Mouse (Mus musculus): ENCODE data around the gene Bckdha. TPM values are rescaled to one million over a fixed set of nuclear protein-coding genes. Genes with fewer than 3 reads are reported as not detected.

Bckdha gene
- polyA plus RNA-seq, 1 experiment from 2014 or later = 55.5 TPM

DNA sequence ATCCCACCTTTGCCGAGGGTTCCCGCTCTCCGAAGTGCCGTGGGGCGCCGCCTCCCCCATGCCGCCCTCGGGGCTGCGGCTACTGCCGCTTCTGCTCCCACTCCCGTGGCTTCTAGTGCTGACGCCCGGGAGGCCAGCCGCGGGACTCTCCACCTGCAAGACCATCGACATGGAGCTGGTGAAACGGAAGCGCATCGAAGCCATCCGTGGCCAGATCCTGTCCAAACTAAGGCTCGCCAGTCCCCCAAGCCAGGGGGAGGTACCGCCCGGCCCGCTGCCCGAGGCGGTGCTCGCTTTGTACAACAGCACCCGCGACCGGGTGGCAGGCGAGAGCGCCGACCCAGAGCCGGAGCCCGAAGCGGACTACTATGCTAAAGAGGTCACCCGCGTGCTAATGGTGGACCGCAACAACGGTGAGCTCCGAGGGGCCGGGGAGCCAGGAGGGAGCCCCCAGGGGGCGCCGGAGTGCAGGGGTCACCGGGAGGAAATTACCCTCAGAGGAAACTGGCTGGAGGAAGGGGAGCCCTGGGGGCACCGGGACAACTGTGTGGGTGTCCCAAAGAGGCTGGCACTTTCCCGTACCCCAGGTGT lies 29.1 kb upstream of the Bckdha start:
- no peak for ATAC-seq (ENCODE audit: insufficient number of reproducible peaks, insufficient read depth, low FRiP score, low read depth)
- Histone ChIP-seq H3K4me2 (ENCODE audit: low read length) (peak overlapping the region; percentile 98), H3K4me3 (ENCODE audit: control insufficient read depth in 1 of 2, insufficient read depth in 1 of 2, low read depth in 1 of 2, low read length in 2 of 2) (peak overlapping the region; percentile 67 to 73), H3K4me1 (ENCODE audit: control insufficient read depth in 2 of 2, insufficient read depth in 2 of 2, low read length in 2 of 2) (peaks cover 9 to 13% of the 10 kb centered on the region in 2 experiments), H3K27ac (replicated peaks in 1 of 2; ENCODE audit: control insufficient read depth in 1 of 2, insufficient read depth in 1 of 2, low read depth in 2 of 2, low read length in 2 of 2) (peak overlapping the region; percentile 52 to 80; a peak in 3 of 4 replicates), H3K36me3 (ENCODE audit: control insufficient read depth, insufficient read depth, low read length) (no peaks in the 10 kb centered on the region), H3K9me3 (ENCODE audit: control insufficient read depth, low read length) (no peaks in the 10 kb centered on the region), H3K9ac (ENCODE audit: low read length) (peak overlapping the region; percentile 76), H3K27me3 (ENCODE audit: control insufficient read depth, insufficient read depth, low read length) (no peaks in the 10 kb centered on the region)
- under 1% methylated on average over 46 of the region's 47 CpGs for WGBS

DNA sequence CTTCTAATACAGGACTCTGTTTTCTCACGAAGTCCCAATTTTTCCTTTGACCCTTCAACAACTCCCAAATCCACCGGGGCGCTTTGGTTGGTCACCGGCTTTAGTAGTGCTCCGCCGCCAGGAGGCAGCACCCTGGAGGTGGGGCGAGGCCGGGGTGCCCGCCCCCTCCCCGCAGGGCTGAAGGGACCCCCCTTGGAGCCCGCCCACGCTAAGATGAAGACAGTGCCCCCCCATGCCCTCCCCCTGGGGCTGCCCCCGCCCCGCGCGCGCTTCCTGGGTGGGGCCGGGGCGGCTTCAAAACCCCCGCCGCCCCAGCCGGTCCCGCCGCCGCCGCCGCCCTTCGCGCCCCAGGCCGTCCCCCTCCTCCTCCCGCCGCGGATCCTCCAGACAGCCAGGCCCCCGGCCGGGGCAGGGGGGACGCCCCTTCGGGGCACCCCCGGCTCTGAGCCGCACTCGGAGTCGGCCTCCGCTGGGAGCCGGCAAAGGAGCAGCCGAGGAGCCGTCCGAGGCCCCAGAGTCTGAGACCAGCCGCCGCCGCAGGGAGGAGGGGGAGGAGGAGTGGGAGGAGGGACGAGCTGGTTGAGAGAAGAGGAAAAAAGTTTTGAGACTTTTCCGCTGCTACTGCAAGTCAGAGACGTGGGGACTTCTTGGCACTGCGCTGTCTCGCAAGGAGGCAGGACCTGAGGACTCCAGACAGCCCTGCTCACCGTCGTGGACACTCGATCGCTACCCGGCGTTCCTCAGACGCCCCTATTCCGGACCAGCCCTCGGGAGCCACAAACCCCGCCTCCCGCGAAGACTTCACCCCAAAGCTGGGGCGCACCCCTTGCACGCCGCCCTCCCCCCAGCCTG lies 28.1 kb upstream of the Bckdha start, which contains the start of gene Tgfb1:
Gene Tgfb1 (plus strand): TSS at position 323 of the 852 bp plus-strand sequence.
- H3K36me3 ChIP-seq (ENCODE audit: control insufficient read depth, insufficient read depth, low read length) = no peaks in the 10 kb centered on the region
- H3K27me3 ChIP-seq (ENCODE audit: control insufficient read depth, insufficient read depth, low read length) = no peaks in the 10 kb centered on the region
- WGBS = under 1% methylated on average over 49 of the region's 69 CpGs
- no peaks in the 10 kb centered on the region for H3K9me3 ChIP-seq (ENCODE audit: control insufficient read depth, low read length)
- peaks cover 9 to 13% of the 10 kb centered on the region in 2 experiments for H3K4me1 ChIP-seq (ENCODE audit: control insufficient read depth in 2 of 2, insufficient read depth in 2 of 2, low read length in 2 of 2)
- ATAC-seq (ENCODE audit: insufficient number of reproducible peaks, insufficient read depth, low FRiP score, low read depth) = peak; percentile 28
- peak within 1 kb of the TSS; percentile 98 for H3K4me2 ChIP-seq (ENCODE audit: low read length)
- H3K27ac ChIP-seq (replicated peaks in 1 of 2; ENCODE audit: control insufficient read depth in 1 of 2, insufficient read depth in 1 of 2, low read depth in 2 of 2, low read length in 2 of 2) = peak within 1 kb of the TSS; percentile 52 to 80; a peak in 3 of 4 replicates
- peak within 1 kb of the TSS; percentile 76 for H3K9ac ChIP-seq (ENCODE audit: low read length)
- H3K4me3 ChIP-seq (ENCODE audit: control insufficient read depth in 1 of 2, insufficient read depth in 1 of 2, low read depth in 1 of 2, low read length in 2 of 2) = peak within 1 kb of the TSS; percentile 67 to 73

DNA sequence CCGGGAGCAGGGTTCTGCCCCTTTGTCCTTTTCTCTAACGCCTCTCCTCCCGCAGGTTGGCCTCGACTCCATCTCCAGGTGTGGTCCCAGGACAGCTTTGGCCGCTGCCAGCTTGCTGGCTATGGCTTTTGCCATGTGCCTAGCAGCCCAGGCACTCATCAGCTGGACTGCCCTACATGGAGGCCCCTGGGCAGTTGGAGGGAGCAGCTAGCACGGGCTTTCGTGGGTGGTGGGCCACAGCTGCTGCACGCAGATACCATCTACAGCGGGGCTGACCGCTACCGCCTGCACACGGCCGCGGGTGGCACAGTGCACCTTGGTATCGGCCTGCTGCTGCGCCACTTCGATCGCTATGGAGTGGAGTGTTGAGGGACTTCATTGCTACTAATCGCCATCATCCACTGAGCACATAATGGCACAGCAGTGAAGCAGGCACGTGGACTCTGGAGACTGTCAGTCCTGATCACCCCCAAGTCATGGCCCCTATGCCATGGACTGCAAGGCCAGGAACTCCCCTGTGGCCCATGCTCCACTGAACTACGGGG lies 27.2 kb upstream of the Bckdha start:
- no peak for ATAC-seq (ENCODE audit: insufficient number of reproducible peaks, insufficient read depth, low FRiP score, low read depth)
- Histone ChIP-seq H3K27ac (replicated peaks in 1 of 2; ENCODE audit: control insufficient read depth in 1 of 2, insufficient read depth in 1 of 2, low read depth in 2 of 2, low read length in 2 of 2) (no peak overlapping the region), H3K4me2 (ENCODE audit: low read length) (peak overlapping the region; percentile 98), H3K9me3 (ENCODE audit: control insufficient read depth, low read length) (no peaks in the 10 kb centered on the region), H3K27me3 (ENCODE audit: control insufficient read depth, insufficient read depth, low read length) (no peaks in the 10 kb centered on the region), H3K4me1 (ENCODE audit: control insufficient read depth in 2 of 2, insufficient read depth in 2 of 2, low read length in 2 of 2) (peaks cover 11 to 19% of the 10 kb centered on the region in 2 experiments), H3K9ac (ENCODE audit: low read length) (no peak overlapping the region), H3K4me3 (ENCODE audit: control insufficient read depth in 1 of 2, insufficient read depth in 1 of 2, low read depth in 1 of 2, low read length in 2 of 2) (peak overlapping the region; percentile 67 to 73; a peak in 3 of 4 replicates), H3K36me3 (ENCODE audit: control insufficient read depth, insufficient read depth, low read length) (no peaks in the 10 kb centered on the region)
- 69% methylated on average over 21 of the region's 21 CpGs for WGBS

DNA sequence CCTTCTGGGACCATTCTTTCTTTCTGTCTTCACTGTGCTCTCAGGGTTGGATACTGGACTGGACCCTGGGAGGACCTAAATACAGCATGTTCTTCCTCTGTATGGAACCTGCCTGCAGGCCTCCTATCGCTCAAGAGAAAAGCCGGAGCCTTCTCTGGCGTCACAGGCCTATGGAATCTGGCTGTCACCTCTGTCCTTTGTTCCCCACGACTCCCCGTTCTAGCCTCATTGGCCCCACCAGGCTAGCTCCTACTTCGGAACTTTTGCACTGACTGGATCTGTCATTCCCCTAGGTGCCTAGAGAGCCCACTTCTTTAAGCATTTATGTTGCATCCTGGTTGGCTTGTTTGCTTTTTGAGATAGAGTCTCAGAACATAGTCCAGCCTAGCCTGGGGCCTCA lies 25.9 kb upstream of the Bckdha start:
- no peaks in the 10 kb centered on the region for H3K9me3 ChIP-seq (ENCODE audit: control insufficient read depth, low read length)
- H3K9ac ChIP-seq (ENCODE audit: low read length) = no peak overlapping the region
- no peaks in the 10 kb centered on the region for H3K36me3 ChIP-seq (ENCODE audit: control insufficient read depth, insufficient read depth, low read length)
- no peak for ATAC-seq (ENCODE audit: insufficient number of reproducible peaks, insufficient read depth, low FRiP score, low read depth)
- no peaks in the 10 kb centered on the region for H3K27me3 ChIP-seq (ENCODE audit: control insufficient read depth, insufficient read depth, low read length)
- no peak overlapping the region for H3K27ac ChIP-seq (replicated peaks in 1 of 2; ENCODE audit: control insufficient read depth in 1 of 2, insufficient read depth in 1 of 2, low read depth in 2 of 2, low read length in 2 of 2)
- peaks cover 11 to 25% of the 10 kb centered on the region in 2 experiments for H3K4me1 ChIP-seq (ENCODE audit: control insufficient read depth in 2 of 2, insufficient read depth in 2 of 2, low read length in 2 of 2)
- H3K4me2 ChIP-seq (ENCODE audit: low read length) = no peak overlapping the region
- WGBS = 82% methylated on average over 6 of the region's 6 CpGs
- H3K4me3 ChIP-seq (ENCODE audit: control insufficient read depth in 1 of 2, insufficient read depth in 1 of 2, low read depth in 1 of 2, low read length in 2 of 2) = no peak overlapping the region

DNA sequence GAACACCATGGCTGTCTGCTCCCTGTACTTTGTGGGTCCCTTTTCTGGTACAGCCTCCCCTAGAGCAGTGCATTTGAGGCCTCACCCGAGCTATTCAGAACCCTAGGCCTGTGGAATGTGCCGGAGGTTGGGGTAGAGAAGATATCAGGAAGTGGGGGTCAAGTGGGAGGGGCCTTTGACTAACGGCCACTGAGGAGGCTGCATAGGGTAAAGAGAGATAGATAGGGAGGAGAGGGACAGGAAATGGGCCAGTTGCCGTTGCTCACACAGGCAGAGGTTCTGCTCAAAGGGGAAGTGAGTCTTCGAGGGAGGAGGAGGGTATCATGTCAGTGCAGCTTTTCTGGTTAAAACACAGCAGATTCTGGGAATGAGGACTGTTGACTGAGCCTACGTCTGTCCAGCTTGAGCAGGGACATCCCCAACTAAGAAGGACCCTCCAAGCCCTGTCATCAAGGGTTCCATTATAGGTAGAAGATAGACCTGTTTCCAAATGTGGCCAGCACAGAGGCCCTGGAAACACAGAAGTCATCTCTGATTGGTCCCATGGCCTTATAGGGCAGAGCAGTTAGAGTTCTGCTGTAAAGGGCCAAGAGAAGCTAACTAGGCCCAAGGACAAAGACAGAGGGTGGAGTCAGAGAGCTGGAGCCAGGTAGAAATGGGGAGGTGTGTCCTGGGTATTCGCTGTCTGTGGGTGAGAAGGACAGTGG lies 24.8 kb upstream of the Bckdha start:
- WGBS = 43% methylated on average over 7 of the region's 7 CpGs
- Histone ChIP-seq H3K4me2 (ENCODE audit: low read length) (no peak overlapping the region), H3K36me3 (ENCODE audit: control insufficient read depth, insufficient read depth, low read length) (no peaks in the 10 kb centered on the region), H3K9ac (ENCODE audit: low read length) (no peak overlapping the region), H3K9me3 (ENCODE audit: control insufficient read depth, low read length) (no peaks in the 10 kb centered on the region), H3K4me3 (ENCODE audit: control insufficient read depth in 1 of 2, insufficient read depth in 1 of 2, low read depth in 1 of 2, low read length in 2 of 2) (no peak overlapping the region), H3K4me1 (ENCODE audit: control insufficient read depth in 2 of 2, insufficient read depth in 2 of 2, low read length in 2 of 2) (peaks cover 11 to 24% of the 10 kb centered on the region in 2 experiments), H3K27me3 (ENCODE audit: control insufficient read depth, insufficient read depth, low read length) (no peaks in the 10 kb centered on the region; the same call in 1 of the 2 replicates), H3K27ac (replicated peaks in 1 of 2; ENCODE audit: control insufficient read depth in 1 of 2, insufficient read depth in 1 of 2, low read depth in 2 of 2, low read length in 2 of 2) (peak overlapping the region in 1 of 2 experiments; percentile 18; a peak in 1 of 4 replicates)
- no peak for ATAC-seq (ENCODE audit: insufficient number of reproducible peaks, insufficient read depth, low FRiP score, low read depth)

DNA sequence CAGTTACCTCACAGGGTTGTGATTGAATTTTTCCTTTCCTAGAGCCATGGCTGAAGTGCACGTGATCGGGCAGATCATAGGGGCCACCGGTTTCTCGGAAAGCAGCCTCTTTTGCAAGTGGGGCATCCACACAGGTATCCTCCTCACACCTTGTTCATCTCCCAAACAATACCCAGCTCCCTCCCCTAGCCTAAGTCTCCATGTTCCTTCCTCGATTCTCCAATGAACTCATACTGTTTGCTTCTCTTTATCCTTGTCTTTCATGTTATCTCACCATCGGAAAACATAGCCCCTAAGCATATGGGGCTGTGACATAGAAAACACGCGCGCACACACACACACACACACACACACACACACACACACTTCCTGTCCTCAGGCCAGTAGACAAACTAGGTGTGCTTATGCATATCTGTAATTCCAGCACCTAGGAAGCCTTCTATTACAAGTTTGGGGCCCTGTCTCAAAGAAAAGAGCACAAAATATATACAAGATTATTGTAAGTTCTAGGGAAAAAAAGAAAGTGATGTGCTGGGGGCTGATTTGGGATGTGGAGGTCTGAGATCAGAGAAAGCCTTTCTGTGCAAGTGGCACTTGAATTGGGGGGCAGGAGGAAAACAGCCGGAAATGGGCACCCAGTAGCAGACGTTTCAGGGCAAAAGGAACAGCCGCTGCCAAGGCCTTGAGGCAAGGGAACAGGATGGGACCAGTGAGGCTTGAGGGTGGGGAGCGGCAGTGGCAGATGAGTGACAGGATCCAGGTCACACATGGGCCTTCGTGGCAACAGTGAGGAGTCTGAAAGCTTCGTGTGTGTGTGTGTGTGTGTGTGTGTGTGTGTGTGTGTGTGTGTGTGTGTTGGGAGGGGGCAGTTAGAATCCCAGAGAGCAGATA lies 22.8 kb upstream of the Bckdha start:
- no peak overlapping the region for H3K9ac ChIP-seq (ENCODE audit: low read length)
- no peaks in the 10 kb centered on the region for H3K9me3 ChIP-seq (ENCODE audit: control insufficient read depth, low read length)
- peak overlapping the region in 1 of 2 experiments; percentile 73; a peak in 3 of 4 replicates for H3K4me3 ChIP-seq (ENCODE audit: control insufficient read depth in 1 of 2, insufficient read depth in 1 of 2, low read depth in 1 of 2, low read length in 2 of 2)
- no peaks in the 10 kb centered on the region for H3K36me3 ChIP-seq (ENCODE audit: control insufficient read depth, insufficient read depth, low read length)
- ATAC-seq (ENCODE audit: insufficient number of reproducible peaks, insufficient read depth, low FRiP score, low read depth) = no peak
- no peaks in the 10 kb centered on the region; the same call in 1 of the 2 replicates for H3K27me3 ChIP-seq (ENCODE audit: control insufficient read depth, insufficient read depth, low read length)
- peak overlapping the region; percentile 76 for H3K4me2 ChIP-seq (ENCODE audit: low read length)
- 0 out of 4 replicates have a peak overlapping the region, but pooled peaks of 1 of the 2 experiments have one; percentile 93 for H3K27ac ChIP-seq (replicated peaks in 1 of 2; ENCODE audit: control insufficient read depth in 1 of 2, insufficient read depth in 1 of 2, low read depth in 2 of 2, low read length in 2 of 2)
- H3K4me1 ChIP-seq (ENCODE audit: control insufficient read depth in 2 of 2, insufficient read depth in 2 of 2, low read length in 2 of 2) = peaks cover 12 to 13% of the 10 kb centered on the region in 2 experiments; a peak in 3 of 4 replicates
- 45% methylated on average over 15 of the region's 15 CpGs for WGBS

All from heart, embryonic 14.5 days (tissue).